Mouse (Mus musculus) testis, postnatal 14 days (tissue): ENCODE results near the gene Apopt1.

Experiments
- DNase-seq: peaks from one replicate; pipeline ENCODE4 v3.0.0; 2021; ENCODE audit warnings: low spot score

Gene Apopt1

GRCm38 (mm10) chr12:111681305-111681704, 31.8 kb upstream of the Apopt1 start:
- no peak for DNase-seq

- DNase-seq = no peak
These were observed 31.1 kb upstream of the Apopt1 start for GRCm38 (mm10) chr12:111682003-111682402.

- no peak for DNase-seq
These were observed 30.3 kb upstream of the Apopt1 start for GRCm38 (mm10) chr12:111682806-111683205.

- DNase-seq = no peak
These were observed 26.7 kb upstream of the Apopt1 start for GRCm38 (mm10) chr12:111686390-111686789.

- peak; percentile 79 for DNase-seq
These were observed 25.6 kb upstream of the Apopt1 start for GRCm38 (mm10) chr12:111687350-111688068.

GRCm38 (mm10) chr12:111688069-111688428, 25.0 kb upstream of the Apopt1 start:
- no peak for DNase-seq

- no peak for DNase-seq
These were observed 23.6 kb upstream of the Apopt1 start for GRCm38 (mm10) chr12:111689426-111689825.

- DNase-seq = no peak
These were observed 21.7 kb upstream of the Apopt1 start for GRCm38 (mm10) chr12:111691346-111691872.

- no peak for DNase-seq
These were observed 20.2 kb upstream of the Apopt1 start for GRCm38 (mm10) chr12:111692899-111693298.

- DNase-seq = no peak
These were observed 19.5 kb upstream of the Apopt1 start for GRCm38 (mm10) chr12:111693341-111694270.

- DNase-seq = no peak
These were observed 18.7 kb upstream of the Apopt1 start for GRCm38 (mm10) chr12:111694271-111694781.

- no peak for DNase-seq
These were observed 17.9 kb upstream of the Apopt1 start for GRCm38 (mm10) chr12:111694880-111695804.

GRCm38 (mm10) chr12:111696239-111696638, 16.8 kb upstream of the Apopt1 start:
- no peak for DNase-seq

GRCm38 (mm10) chr12:111697708-111698107, 15.4 kb upstream of the Apopt1 start:
- DNase-seq = no peak

GRCm38 (mm10) chr12:111698346-111698913, 14.6 kb upstream of the Apopt1 start:
- no peak for DNase-seq

GRCm38 (mm10) chr12:111699542-111699941, 13.5 kb upstream of the Apopt1 start:
- DNase-seq = no peak

GRCm38 (mm10) chr12:111700920-111701458, 12.1 kb upstream of the Apopt1 start:
- no peak for DNase-seq

GRCm38 (mm10) chr12:111703301-111703700, 9.8 kb upstream of the Apopt1 start:
- no peak for DNase-seq

GRCm38 (mm10) chr12:111704609-111705008, 8.5 kb upstream of the Apopt1 start:
- DNase-seq = peak; percentile 52

GRCm38 (mm10) chr12:111705186-111705973, 7.7 kb upstream of the Apopt1 start:
- DNase-seq = no peak
